8 mouse cellular contexts compared by ENCODE assay signal in the genomic region with DNA sequence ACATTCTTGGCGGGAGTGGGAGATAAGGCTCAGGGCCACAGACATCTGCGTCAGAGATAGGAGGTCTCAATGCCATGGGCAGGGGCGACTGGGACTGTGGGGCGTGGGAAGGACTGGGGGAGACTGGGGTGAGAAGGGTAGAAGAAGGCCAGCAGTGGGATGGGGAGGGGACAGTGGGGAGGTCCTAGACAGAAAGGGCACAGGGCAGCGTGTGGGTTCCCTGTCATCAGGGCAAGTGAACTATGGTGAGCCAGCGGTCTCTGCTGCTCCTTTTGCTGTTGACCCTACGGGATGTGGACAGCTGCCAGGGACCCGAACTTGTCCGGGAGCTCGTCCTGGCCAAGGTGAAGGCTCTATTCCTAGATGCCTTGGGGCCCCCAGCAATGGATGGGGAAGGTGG. TPM values are rescaled to one million over a fixed set of nuclear protein-coding genes. Genes with fewer than 3 reads are reported as not detected.
DNase-seq lines count a peak whose midpoint lies in the region; ATAC-seq and TF ChIP-seq lines count a peak whose summit lies in the region.

Gene Inha, plus strand, starts transcription at position 72 of the 400 bp plus-strand sequence.

- peak within 1 kb of the TSS; percentile 78 for H3K4me3 ChIP-seq in lung, postnatal 0 days (ENCODE audit: low read depth, low read length)
- peak within 1 kb of the TSS; percentile 79 for H3K4me3 ChIP-seq in hindbrain, embryonic 13.5 days
- H3K4me3 ChIP-seq in liver, embryonic 15.5 days (replicated peaks): peak within 1 kb of the TSS; percentile 58

- H3K9me3 ChIP-seq in lung, postnatal 0 days (ENCODE audit: low read length): no peaks in the 10 kb centered on the region
- no peaks in the 10 kb centered on the region for H3K9me3 ChIP-seq in hindbrain, embryonic 13.5 days
- H3K9me3 ChIP-seq in liver, embryonic 15.5 days (replicated peaks): no peaks in the 10 kb centered on the region

- TF ChIP-seq CTCF in lung, postnatal 0 days (IDR thresholded peaks at IDR 0.05): no peak

- H3K4me1 ChIP-seq in lung, postnatal 0 days (ENCODE audit: insufficient read depth, low read depth, low read length): peaks cover 7% of the 10 kb centered on the region
- peaks cover 40% of the 10 kb centered on the region for H3K4me1 ChIP-seq in hindbrain, embryonic 13.5 days (replicated peaks)
- 0 out of 2 replicates have a peak, but pooled peaks cover 17% of the 10 kb centered on the region for H3K4me1 ChIP-seq in liver, embryonic 15.5 days (replicated peaks)

- DNase-seq in cerebellum, postnatal 10 days: peak; percentile 49 to 52
- no peak for DNase-seq in cerebellum, postnatal 4 days (ENCODE audit: low spot score in 2 of 2)
- no peak for DNase-seq in lung, postnatal 0 days (ENCODE audit: low spot score)
- no peak for DNase-seq in lung, postnatal 25 days (ENCODE audit: low spot score)
- DNase-seq in thymus, postnatal 0 days (ENCODE audit: low spot score): no peak
- no peak for DNase-seq in kidney, postnatal 4 days

- peak within 1 kb of the TSS; percentile 90 for H3K27ac ChIP-seq in lung, postnatal 0 days (ENCODE audit: low read length)
- H3K27ac ChIP-seq in hindbrain, embryonic 13.5 days: peak within 1 kb of the TSS; percentile 94
- H3K27ac ChIP-seq in liver, embryonic 15.5 days (replicated peaks): peak within 1 kb of the TSS; percentile 33; the same call in 1 of the 2 replicates

- ATAC-seq in lung, postnatal 0 days: no peak
- ATAC-seq in hindbrain, embryonic 13.5 days (ENCODE audit: low FRiP score): no peak
- ATAC-seq in liver, embryonic 15.5 days (ENCODE audit: insufficient read depth): no peak

- 54% methylated on average over 10 of the region's 10 CpGs for WGBS in lung, postnatal 0 days
- WGBS in hindbrain, embryonic 13.5 days: 79% methylated on average over 10 of the region's 10 CpGs
- 42% methylated on average over 10 of the region's 10 CpGs for WGBS in liver, embryonic 15.5 days (ENCODE audit: insufficient replicate concordance)

- no peak for TF ChIP-seq EP300 in lung, postnatal 0 days (IDR thresholded peaks at IDR 0.05)

- H3K4me2 ChIP-seq in lung, postnatal 0 days (replicated peaks; ENCODE audit: low read depth, low read length): peak within 1 kb of the TSS; percentile 95
- peak within 1 kb of the TSS; percentile 90 for H3K4me2 ChIP-seq in hindbrain, embryonic 13.5 days
- H3K4me2 ChIP-seq in liver, embryonic 15.5 days: peak within 1 kb of the TSS; percentile 63

- peak within 1 kb of the TSS; percentile 85 for H3K9ac ChIP-seq in lung, postnatal 0 days (replicated peaks; ENCODE audit: low read depth)
- H3K9ac ChIP-seq in hindbrain, embryonic 13.5 days: peak within 1 kb of the TSS; percentile 97
- peak within 1 kb of the TSS; percentile 47 for H3K9ac ChIP-seq in liver, embryonic 15.5 days

- no peaks in the 10 kb centered on the region for H3K27me3 ChIP-seq in lung, postnatal 0 days (replicated peaks; ENCODE audit: insufficient read depth, low read length)
- peaks cover 52% of the 10 kb centered on the region for H3K27me3 ChIP-seq in hindbrain, embryonic 13.5 days
- peaks cover 68% of the 10 kb centered on the region for H3K27me3 ChIP-seq in liver, embryonic 15.5 days

- H3K36me3 ChIP-seq in lung, postnatal 0 days (ENCODE audit: insufficient read depth, low read length): no peaks in the 10 kb centered on the region
- H3K36me3 ChIP-seq in hindbrain, embryonic 13.5 days: peaks cover 9% of the 10 kb centered on the region
- no peaks in the 10 kb centered on the region for H3K36me3 ChIP-seq in liver, embryonic 15.5 days (replicated peaks)

RNA-seq across cellular contexts. Expression of gene Inha, which starts in this region (rescaled TPM):
- 3.7 and 3.8 TPM in 2 replicates for polyA plus RNA-seq in lung, postnatal 0 days (2015; fragmentation: Nextera tagmentation; extraction: Ambion mirVana)
- polyA plus RNA-seq in hindbrain, embryonic 13.5 days (2015; fragmentation: Nextera tagmentation; extraction: Ambion mirVana): 11.5 and 11.7 TPM in 2 replicates
- polyA plus RNA-seq in liver, embryonic 15.5 days (2015; fragmentation: Nextera tagmentation; extraction: Ambion mirVana): 0.66 and 0.67 TPM in 2 replicates
- 1.7 TPM in 2 replicates for polyA plus RNA-seq in thymus, postnatal 0 days (2015; fragmentation: Nextera tagmentation; extraction: Ambion mirVana)

Comparison
In these comparisons a context has a peak if more than half of its experiments do, and no peak if none do; other contexts are left out.
1. DNase-seq: peak in cerebellum, postnatal 10 days (2 of 2); none in cerebellum, postnatal 4 days (0 of 2), lung, postnatal 0 days (single experiment), lung, postnatal 25 days (single experiment), thymus, postnatal 0 days (single experiment) and kidney, postnatal 4 days (0 of 2).
2. H3K27ac ChIP-seq: peak in every context shown above with its lines; median percentile 94 in hindbrain, embryonic 13.5 days; 90 in lung, postnatal 0 days; 33 in liver, embryonic 15.5 days.
3. H3K9ac ChIP-seq: peak in every context shown above with its lines; median percentile 97 in hindbrain, embryonic 13.5 days; 85 in lung, postnatal 0 days; 47 in liver, embryonic 15.5 days.
4. Peak in every context shown above with its lines, with median percentiles within 50 percentile points of each other: H3K4me2 ChIP-seq and H3K4me3 ChIP-seq.